Mouse (Mus musculus) midbrain, embryonic 12.5 days (tissue): ENCODE measurements at regions not wholly inside any gene's neighbourhood (a gene's known extent, or its start where the extent isn't known, plus 50 kb on each side); places are given as distances from the start of the nearest gene placed in this dataset.
"Not testable (repeated sequence)": the region's sequence is repeated elsewhere in the genome, so short reads cannot be mapped to it uniquely, and the experiment has no call there.

Experiments used
- ATAC-seq: fragments of 200-750 bp; cut with Nextera tagmentation; 2 replicates; pipeline ENCODE4 v1.8.0; 2017; ENCODE audit warnings: low read depth, moderate TSS enrichment, moderate library complexity; ENCODE audit not compliant: low FRiP score
- H3K27ac ChIP-seq: fragments of 300-500 bp; sonication (generic); replicated peaks from 2 replicates; pipeline ENCODE4 v1.5.1; 2016; ENCODE audit warnings: mild to moderate bottlenecking
- H3K27me3 ChIP-seq: fragments of 300-500 bp; sonication (generic); 2 replicates; pipeline ENCODE4 v1.6.1; 2016; ENCODE audit warnings: mild to moderate bottlenecking
- H3K36me3 ChIP-seq: fragments of 300-500 bp; sonication (generic); 2 replicates; pipeline ENCODE4 v1.6.1; 2016
- H3K4me1 ChIP-seq: fragments of 300-500 bp; sonication (generic); 2 replicates; pipeline ENCODE4 v1.6.1; 2016
- H3K4me2 ChIP-seq: fragments of 300-500 bp; sonication (generic); replicated peaks from 2 replicates; pipeline ENCODE4 v1.6.1; 2016; ENCODE audit warnings: mild to moderate bottlenecking, moderate library complexity
- H3K4me3 ChIP-seq: fragments of 300-500 bp; sonication (generic); 2 replicates; pipeline ENCODE4 v1.5.1; 2016; ENCODE audit warnings: mild to moderate bottlenecking
- H3K9ac ChIP-seq: fragments of 300-500 bp; sonication (generic); replicated peaks from 2 replicates; pipeline ENCODE4 v1.6.1; 2016; ENCODE audit warnings: mild to moderate bottlenecking, moderate library complexity
- H3K9me3 ChIP-seq: fragments of 300-500 bp; sonication (generic); 2 replicates; pipeline ENCODE4 v1.6.1; 2016; ENCODE audit warnings: mild to moderate bottlenecking
- WGBS: fragments of 180-500 bp; shearing (Covaris S2); methylation state at CpG from one replicate; pipeline ENCODE4 v1.1.7; 2016; 5-methylcytosine and 5-hydroxymethylcytosine counted together

- no peaks in the 10 kb centered on the region for H3K36me3 ChIP-seq
- H3K4me3 ChIP-seq: no peak overlapping the region
- H3K4me2 ChIP-seq: no peak overlapping the region
- H3K9me3 ChIP-seq: no peaks in the 10 kb centered on the region
- H3K27me3 ChIP-seq: no peaks in the 10 kb centered on the region
- no peak overlapping the region for H3K9ac ChIP-seq
- no peak for ATAC-seq
- no peak overlapping the region for H3K27ac ChIP-seq
- H3K4me1 ChIP-seq: no peaks in the 10 kb centered on the region
Observed at GRCm38 (mm10) chr13:85988633-85989032, 58.1 kb downstream of the Cox7c start.

- H3K9me3 ChIP-seq: no peaks in the 10 kb centered on the region
- H3K4me2 ChIP-seq: no peak overlapping the region
- H3K4me3 ChIP-seq: no peak overlapping the region
- ATAC-seq: no peak
- H3K27ac ChIP-seq: no peak overlapping the region
- no peaks in the 10 kb centered on the region for H3K27me3 ChIP-seq
- no peaks in the 10 kb centered on the region for H3K4me1 ChIP-seq
- H3K9ac ChIP-seq: no peak overlapping the region
- 82% methylated on average over 1 of the region's 1 CpGs for WGBS
- H3K36me3 ChIP-seq: no peaks in the 10 kb centered on the region
Observed at GRCm38 (mm10) chr13:85982089-85982488, 64.6 kb downstream of the Cox7c start.

- not testable (repeated sequence) for H3K4me2 ChIP-seq, H3K9me3 ChIP-seq, ATAC-seq, H3K9ac ChIP-seq, H3K36me3 ChIP-seq, H3K4me3 ChIP-seq, H3K27ac ChIP-seq, H3K4me1 ChIP-seq, H3K27me3 ChIP-seq
- 90% methylated on average over 2 of the region's 2 CpGs for whole genome bisulfite sequencing
Observed at GRCm38 (mm10) chr13:85964005-85964404, 82.7 kb downstream of the Cox7c start.

GRCm38 (mm10) chr13:85955284-85955683 lies 91.4 kb downstream of the Cox7c start:
- Histone ChIP-seq H3K27me3 (no peaks in the 10 kb centered on the region), H3K4me2 (no peak overlapping the region), H3K4me1 (no peaks in the 10 kb centered on the region), H3K4me3 (no peak overlapping the region), H3K27ac (no peak overlapping the region), H3K36me3 (no peaks in the 10 kb centered on the region), H3K9me3 (no peaks in the 10 kb centered on the region), H3K9ac (no peak overlapping the region)
- ATAC-seq: no peak

GRCm38 (mm10) chr13:85952896-85953295 lies 93.8 kb downstream of the Cox7c start:
- WGBS: 83% methylated on average over 6 of the region's 6 CpGs
- no peak overlapping the region for H3K4me2 ChIP-seq
- H3K4me3 ChIP-seq: no peak overlapping the region
- no peaks in the 10 kb centered on the region for H3K4me1 ChIP-seq
- no peak overlapping the region for H3K9ac ChIP-seq
- H3K9me3 ChIP-seq: no peaks in the 10 kb centered on the region
- no peaks in the 10 kb centered on the region for H3K27me3 ChIP-seq
- H3K36me3 ChIP-seq: no peaks in the 10 kb centered on the region
- no peak overlapping the region for H3K27ac ChIP-seq
- ATAC-seq: no peak

GRCm38 (mm10) chr13:85926825-85927737 lies 119.6 kb downstream of the Cox7c start:
- no peaks in the 10 kb centered on the region for H3K9me3 ChIP-seq
- H3K4me2 ChIP-seq: no peak overlapping the region
- no peak overlapping the region for H3K9ac ChIP-seq
- no peaks in the 10 kb centered on the region for H3K27me3 ChIP-seq
- 0 out of 2 replicates have a peak overlapping the region, but pooled peaks have one; percentile 7 for H3K27ac ChIP-seq
- H3K36me3 ChIP-seq: no peaks in the 10 kb centered on the region
- WGBS: 55% methylated on average over 4 of the region's 4 CpGs
- no peak overlapping the region for H3K4me3 ChIP-seq
- 0 out of 2 replicates have a peak, but pooled peaks cover 6% of the 10 kb centered on the region for H3K4me1 ChIP-seq
- ATAC-seq: peak; percentile 91

GRCm38 (mm10) chr13:85926323-85926722 lies 120.4 kb downstream of the Cox7c start:
- Histone ChIP-seq H3K27me3 (no peaks in the 10 kb centered on the region), H3K4me1 (0 out of 2 replicates have a peak, but pooled peaks cover 6% of the 10 kb centered on the region), H3K36me3 (no peaks in the 10 kb centered on the region), H3K27ac (no peak overlapping the region), H3K9ac (no peak overlapping the region), H3K4me3 (no peak overlapping the region), H3K4me2 (no peak overlapping the region), H3K9me3 (no peaks in the 10 kb centered on the region)
- 62% methylated on average over 2 of the region's 2 CpGs for WGBS
- no peak for ATAC-seq

GRCm38 (mm10) chr13:85922696-85923095 lies 124.0 kb downstream of the Cox7c start:
- ATAC-seq: no peak
- H3K27ac ChIP-seq: no peak overlapping the region
- H3K9me3 ChIP-seq: no peaks in the 10 kb centered on the region
- H3K4me1 ChIP-seq: 0 out of 2 replicates have a peak, but pooled peaks cover 6% of the 10 kb centered on the region
- H3K9ac ChIP-seq: no peak overlapping the region
- H3K27me3 ChIP-seq: no peaks in the 10 kb centered on the region
- no peak overlapping the region for H3K4me2 ChIP-seq
- 81% methylated on average over 2 of the region's 2 CpGs for WGBS
- no peak overlapping the region for H3K4me3 ChIP-seq
- no peaks in the 10 kb centered on the region for H3K36me3 ChIP-seq

GRCm38 (mm10) chr13:85901796-85902195 lies 144.9 kb downstream of the Cox7c start:
- H3K9me3 ChIP-seq: no peaks in the 10 kb centered on the region
- no peaks in the 10 kb centered on the region for H3K36me3 ChIP-seq
- no peak overlapping the region for H3K4me3 ChIP-seq
- H3K4me1 ChIP-seq: no peaks in the 10 kb centered on the region
- H3K9ac ChIP-seq: no peak overlapping the region
- no peak overlapping the region for H3K4me2 ChIP-seq
- ATAC-seq: no peak
- H3K27ac ChIP-seq: no peak overlapping the region
- no peaks in the 10 kb centered on the region for H3K27me3 ChIP-seq

GRCm38 (mm10) chr13:85897656-85898055 lies 149.0 kb downstream of the Cox7c start:
- no peaks in the 10 kb centered on the region for H3K27me3 ChIP-seq
- H3K27ac ChIP-seq: no peak overlapping the region
- no peaks in the 10 kb centered on the region for H3K9me3 ChIP-seq
- H3K9ac ChIP-seq: no peak overlapping the region
- H3K4me2 ChIP-seq: no peak overlapping the region
- H3K4me3 ChIP-seq: no peak overlapping the region
- H3K36me3 ChIP-seq: no peaks in the 10 kb centered on the region
- 89% methylated on average over 2 of the region's 2 CpGs for WGBS
- no peak for ATAC-seq
- no peaks in the 10 kb centered on the region for H3K4me1 ChIP-seq

- H3K27ac ChIP-seq: no peak overlapping the region
- H3K4me1 ChIP-seq: no peaks in the 10 kb centered on the region
- 28% methylated on average over 8 of the region's 8 CpGs for WGBS
- H3K4me3 ChIP-seq: no peak overlapping the region
- no peak overlapping the region for H3K9ac ChIP-seq
- H3K9me3 ChIP-seq: no peaks in the 10 kb centered on the region
- ATAC-seq: peak; percentile 30; the same call in 1 of the 2 replicates
- H3K4me2 ChIP-seq: no peak overlapping the region
- H3K27me3 ChIP-seq: no peaks in the 10 kb centered on the region
- no peaks in the 10 kb centered on the region for H3K36me3 ChIP-seq
Observed at GRCm38 (mm10) chr13:85895141-85895540, 151.6 kb downstream of the Cox7c start.

- H3K27ac ChIP-seq, H3K36me3 ChIP-seq, H3K4me1 ChIP-seq, ATAC-seq, H3K4me2 ChIP-seq, H3K9me3 ChIP-seq, H3K4me3 ChIP-seq, H3K27me3 ChIP-seq, H3K9ac ChIP-seq: not testable (repeated sequence)
Observed at GRCm38 (mm10) chr13:85889846-85890245, 156.9 kb downstream of the Cox7c start.

GRCm38 (mm10) chr13:85882817-85883216 lies 163.9 kb downstream of the Cox7c start:
- no peak for ATAC-seq
- Histone ChIP-seq H3K27ac (no peak overlapping the region), H3K9me3 (no peaks in the 10 kb centered on the region), H3K4me3 (no peak overlapping the region), H3K4me1 (no peaks in the 10 kb centered on the region), H3K36me3 (no peaks in the 10 kb centered on the region), H3K9ac (no peak overlapping the region), H3K27me3 (no peaks in the 10 kb centered on the region), H3K4me2 (no peak overlapping the region)
- WGBS: 83% methylated on average over 2 of the region's 2 CpGs
